Mouse (Mus musculus): ENCODE results near the gene Galr2.
A peak's percentile ranks its signal among the peaks of the same experiment; 100 is the strongest.
"Not testable (repeated sequence)": the region's sequence is repeated elsewhere in the genome, so short reads cannot be mapped to it uniquely, and the experiment has no call there.

Galr2 gene

GRCm38 (mm10) chr11:116269560-116269959, 11.2 kb upstream of the Galr2 start:
- no peak for DNase-seq (ENCODE audit: low read depth, low spot score)

- DNase-seq (ENCODE audit: low read depth, low spot score): no peak
Observed at GRCm38 (mm10) chr11:116272589-116273468, 7.9 kb upstream of the Galr2 start.

GRCm38 (mm10) chr11:116273469-116274044, 7.2 kb upstream of the Galr2 start:
- DNase-seq (ENCODE audit: low read depth, low spot score): no peak

GRCm38 (mm10) chr11:116274045-116274666, 6.6 kb upstream of the Galr2 start, which contains the start of gene Srp68:
TSS of gene Srp68 (minus strand) at chr11:116274217.
- peak; percentile 69 for DNase-seq (ENCODE audit: low read depth, low spot score)

- not testable (repeated sequence) for DNase-seq (ENCODE audit: low read depth, low spot score)
Observed at GRCm38 (mm10) chr11:116277184-116277583, 3.6 kb upstream of the Galr2 start.

GRCm38 (mm10) chr11:116281671-116282070, 932 bp downstream of the Galr2 start:
- no peak for DNase-seq (ENCODE audit: low read depth, low spot score)

- DNase-seq (ENCODE audit: low read depth, low spot score): no peak
Observed at GRCm38 (mm10) chr11:116282089-116282488, 1.4 kb downstream of the Galr2 start.

- DNase-seq (ENCODE audit: low read depth, low spot score): no peak
Observed at GRCm38 (mm10) chr11:116282912-116283521, 2.3 kb downstream of the Galr2 start.

- DNase-seq (ENCODE audit: low read depth, low spot score): no peak
Observed at GRCm38 (mm10) chr11:116283982-116284381, 3.2 kb downstream of the Galr2 start.

GRCm38 (mm10) chr11:116285770-116286191, 5.0 kb downstream of the Galr2 start:
- no peak for DNase-seq (ENCODE audit: low read depth, low spot score)

- DNase-seq (ENCODE audit: low read depth, low spot score): no peak
Observed at GRCm38 (mm10) chr11:116287351-116287750, 6.6 kb downstream of the Galr2 start.

- DNase-seq (ENCODE audit: low read depth, low spot score): no peak
Observed at GRCm38 (mm10) chr11:116290556-116290955, 9.8 kb downstream of the Galr2 start.

GRCm38 (mm10) chr11:116292401-116292800, 11.7 kb downstream of the Galr2 start:
- DNase-seq (ENCODE audit: low read depth, low spot score): no peak

GRCm38 (mm10) chr11:116293538-116294137, 12.9 kb downstream of the Galr2 start:
- no peak for DNase-seq (ENCODE audit: low read depth, low spot score)

GRCm38 (mm10) chr11:116294319-116294718, 13.6 kb downstream of the Galr2 start:
- DNase-seq (ENCODE audit: low read depth, low spot score): peak; percentile 37

- no peak for DNase-seq (ENCODE audit: low read depth, low spot score)
Observed at GRCm38 (mm10) chr11:116296191-116296734, 15.5 kb downstream of the Galr2 start.

- DNase-seq (ENCODE audit: low read depth, low spot score): no peak
Observed at GRCm38 (mm10) chr11:116297017-116297416, 16.3 kb downstream of the Galr2 start.

GRCm38 (mm10) chr11:116298221-116298620, 17.5 kb downstream of the Galr2 start:
- DNase-seq (ENCODE audit: low read depth, low spot score): no peak

- DNase-seq (ENCODE audit: low read depth, low spot score): no peak
Observed at GRCm38 (mm10) chr11:116298621-116299020, 17.9 kb downstream of the Galr2 start.

GRCm38 (mm10) chr11:116305423-116305822, 24.7 kb downstream of the Galr2 start:
- no peak for DNase-seq (ENCODE audit: low read depth, low spot score)
